Mouse (Mus musculus) intestine, postnatal 0 days (tissue): ENCODE data around the gene Angptl6. TPM values are rescaled to one million over a fixed set of nuclear protein-coding genes. Genes with fewer than 3 reads are reported as not detected.
"Not testable (repeated sequence)": the region's sequence is repeated elsewhere in the genome, so short reads cannot be mapped to it uniquely, and the experiment has no call there.

Experiments
- ATAC-seq: fragments of 200-750 bp; cut with Nextera tagmentation; 2 replicates; pipeline ENCODE4 v1.8.0; 2017; ENCODE audit warnings: mild to moderate bottlenecking, moderate TSS enrichment, moderate library complexity
- H3K27ac ChIP-seq: fragments of 300-500 bp; sonication (generic); 2 replicates; pipeline ENCODE4 v1.5.1; 2014; ENCODE audit warnings: mild to moderate bottlenecking, low read depth, low read length, moderate library complexity
- H3K27me3 ChIP-seq: fragments of 300-500 bp; sonication (generic); replicated peaks from 2 replicates; pipeline ENCODE4 v1.6.1; 2014; ENCODE audit warnings: low read length, mixed read lengths; ENCODE audit not compliant: control insufficient read depth, insufficient read depth
- H3K36me3 ChIP-seq: fragments of 300-500 bp; sonication (generic); 2 replicates; pipeline ENCODE4 v1.6.1; 2014; ENCODE audit warnings: mild to moderate bottlenecking, moderate library complexity; ENCODE audit not compliant: control insufficient read depth, insufficient read depth
- H3K4me1 ChIP-seq: fragments of 300-500 bp; sonication (generic); replicated peaks from 2 replicates; pipeline ENCODE4 v1.6.1; 2014; ENCODE audit warnings: antibody characterized with exemption, low read length, mixed read lengths; ENCODE audit not compliant: control insufficient read depth, insufficient read depth
- H3K4me2 ChIP-seq: fragments of 300-500 bp; sonication (generic); replicated peaks from 2 replicates; pipeline ENCODE4 v1.6.1; 2014; ENCODE audit warnings: low read depth, mild to moderate bottlenecking, moderate library complexity
- H3K4me3 ChIP-seq: fragments of 300-500 bp; sonication (generic); 2 replicates; pipeline ENCODE4 v1.5.1; 2014; ENCODE audit warnings: low read depth, low read length
- H3K9ac ChIP-seq: fragments of 300-500 bp; sonication (generic); 2 replicates; pipeline ENCODE4 v1.6.1; 2014; ENCODE audit warnings: mild to moderate bottlenecking, low read depth, low read length
- H3K9me3 ChIP-seq: fragments of 300-500 bp; sonication (generic); 2 replicates; pipeline ENCODE4 v1.6.1; 2016; ENCODE audit warnings: mixed run types; ENCODE audit not compliant: control insufficient read depth
- CTCF ChIP-seq: sonication (generic); IDR thresholded peaks from 2 replicates; pipeline ENCODE4 v1.5.1; 2016; ENCODE audit warnings: low read depth, mild to moderate bottlenecking, control low read depth, antibody characterized with exemption, moderate library complexity
- WGBS: fragments of 180-500 bp; shearing (Covaris S2); extraction: QIAGEN DNeasy Blood & Tissue Kit; methylation state at CpG from one replicate; pipeline ENCODE4 v1.1.7; 2014; 5-methylcytosine and 5-hydroxymethylcytosine counted together
- microRNA-seq: library from miRNA; unstranded; fragments of <30 nt; microRNA quantifications from one replicate; pipeline ENCODE4, GENCODE M21; 2016
- polyA plus RNA-seq: library from polyadenylated mRNA; unstranded; fragments of >200 nt; fragmentation: Nextera tagmentation; extraction: Ambion mirVana; gene quantifications from 2 replicates; pipeline ENCODE4 v1.2.1, GENCODE M21; 2015

Angptl6 gene
- polyA plus RNA-seq, 1 experiment from 2014 or later, result 9.4 TPM

GRCm38 (mm10) chr9:20837184-20837947 lies 42.2 kb downstream of the Angptl6 start:
- no peak overlapping the region for H3K9ac ChIP-seq
- H3K27me3 ChIP-seq, result no peaks in the 10 kb centered on the region
- H3K36me3 ChIP-seq, result no peaks in the 10 kb centered on the region
- no peaks in the 10 kb centered on the region for H3K4me1 ChIP-seq
- no peak for TF ChIP-seq CTCF
- no peak overlapping the region for H3K27ac ChIP-seq
- no peaks in the 10 kb centered on the region for H3K9me3 ChIP-seq
- WGBS, result 76% methylated on average over 9 of the region's 9 CpGs
- H3K4me3 ChIP-seq, result no peak overlapping the region
- no peak for ATAC-seq
- H3K4me2 ChIP-seq, result no peak overlapping the region

DNA sequence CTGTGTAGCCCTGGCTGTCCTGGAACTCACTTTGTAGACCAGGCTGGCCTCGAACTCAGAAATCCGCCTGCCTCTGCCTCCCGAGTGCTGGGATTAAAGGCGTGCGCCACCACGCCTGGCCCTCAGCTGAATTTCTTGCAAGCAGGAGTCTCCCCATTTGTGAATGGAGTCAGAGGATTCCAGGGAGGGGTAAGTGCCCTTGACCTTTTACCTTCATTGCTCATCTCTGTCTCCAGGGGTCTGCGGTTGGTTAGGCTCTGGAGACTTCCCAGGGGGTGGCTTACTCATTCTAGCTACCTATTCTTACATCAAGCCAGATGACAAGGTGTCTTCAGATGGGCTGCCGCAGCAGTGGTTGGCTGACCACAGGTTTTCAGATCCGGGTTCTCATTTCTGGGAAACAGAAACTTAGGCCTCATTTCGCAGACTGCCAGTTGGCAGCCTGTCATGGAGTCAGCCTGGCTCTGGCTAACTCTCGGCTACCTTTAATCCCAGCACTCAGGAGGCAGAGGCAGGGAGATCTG lies 44.0 kb downstream of the Angptl6 start:
- not testable (repeated sequence) for H3K9ac ChIP-seq, H3K9me3 ChIP-seq, H3K27me3 ChIP-seq, H3K36me3 ChIP-seq, H3K4me3 ChIP-seq, H3K27ac ChIP-seq, ATAC-seq, H3K4me2 ChIP-seq, H3K4me1 ChIP-seq
- 85% methylated on average over 11 of the region's 11 CpGs for WGBS

GRCm38 (mm10) chr9:20834881-20835280 lies 44.6 kb downstream of the Angptl6 start:
- H3K4me2 ChIP-seq, result no peak overlapping the region
- TF ChIP-seq CTCF, result no peak
- H3K9me3 ChIP-seq, result no peaks in the 10 kb centered on the region
- H3K27me3 ChIP-seq, result no peaks in the 10 kb centered on the region; the same call in 1 of the 2 replicates
- H3K4me1 ChIP-seq, result no peaks in the 10 kb centered on the region
- no peak overlapping the region for H3K27ac ChIP-seq
- ATAC-seq, result no peak
- H3K4me3 ChIP-seq, result no peak overlapping the region
- no peak overlapping the region for H3K9ac ChIP-seq
- WGBS, result 73% methylated on average over 1 of the region's 1 CpGs
- H3K36me3 ChIP-seq, result no peaks in the 10 kb centered on the region

- no peaks in the 10 kb centered on the region for H3K36me3 ChIP-seq
- H3K9me3 ChIP-seq, result no peaks in the 10 kb centered on the region
- H3K27me3 ChIP-seq, result no peaks in the 10 kb centered on the region; the same call in 1 of the 2 replicates
- H3K27ac ChIP-seq, result no peak overlapping the region
- no peak overlapping the region for H3K4me3 ChIP-seq
- peak; percentile 54; the same call in 1 of the 2 replicates for ATAC-seq
- WGBS, result 15% methylated on average over 19 of the region's 19 CpGs
- TF ChIP-seq CTCF, result peak; percentile 98
- no peaks in the 10 kb centered on the region for H3K4me1 ChIP-seq
- H3K9ac ChIP-seq, result no peak overlapping the region
- 0 out of 2 replicates have a peak overlapping the region, but pooled peaks have one; percentile 10 for H3K4me2 ChIP-seq
Observed at GRCm38 (mm10) chr9:20830901-20831643, 48.5 kb downstream of the Angptl6 start.

- 87% methylated on average over 1 of the region's 1 CpGs for WGBS
- H3K4me3 ChIP-seq, result no peak overlapping the region
- no peak for ATAC-seq
- no peaks in the 10 kb centered on the region for H3K36me3 ChIP-seq
- H3K9ac ChIP-seq, result no peak overlapping the region
- TF ChIP-seq CTCF, result no peak
- H3K27me3 ChIP-seq, result no peaks in the 10 kb centered on the region; the same call in 1 of the 2 replicates
- no peaks in the 10 kb centered on the region for H3K4me1 ChIP-seq
- no peak overlapping the region for H3K27ac ChIP-seq
- no peak overlapping the region for H3K4me2 ChIP-seq
- no peaks in the 10 kb centered on the region for H3K9me3 ChIP-seq
Observed at GRCm38 (mm10) chr9:20828127-20828526, 51.4 kb downstream of the Angptl6 start.

GRCm38 (mm10) chr9:20825781-20826180 lies 53.7 kb downstream of the Angptl6 start:
- ATAC-seq, result no peak
- TF ChIP-seq CTCF, result no peak
- Histone ChIP-seq H3K9me3 (no peaks in the 10 kb centered on the region), H3K4me1 (no peaks in the 10 kb centered on the region), H3K9ac (no peak overlapping the region), H3K27me3 (no peaks in the 10 kb centered on the region; the same call in 1 of the 2 replicates), H3K27ac (no peak overlapping the region), H3K4me2 (no peak overlapping the region), H3K4me3 (no peak overlapping the region), H3K36me3 (no peaks in the 10 kb centered on the region)
- WGBS, result 48% methylated on average over 5 of the region's 5 CpGs

Small RNAs within 50 kb of the gene (microRNA-seq; reads per million reads assigned to microRNA genes)
- gene Mir7081, result 0.82 reads per million

Other genes starting within 250 kb of the Angptl6 start
- gene Ubl5, start 236.8 kb downstream of the Angptl6 start, polyA plus RNA-seq, result 557 and 578 TPM in 2 replicates
- 7.4 and 7.6 TPM in 2 replicates for gene Fbxl12, start 235.0 kb downstream of the Angptl6 start, polyA plus RNA-seq
- 27.1 and 27.2 TPM in 2 replicates for gene Pin1, start 227.6 kb downstream of the Angptl6 start, polyA plus RNA-seq
- gene Olfm2, start 133.4 kb downstream of the Angptl6 start, polyA plus RNA-seq, result 3.7 and 4.1 TPM in 2 replicates
- gene Col5a3, start 64.7 kb downstream of the Angptl6 start, polyA plus RNA-seq, result 1.2 and 1.9 TPM in 2 replicates
- not detected in 2 replicates for gene Rdh8, start 61.2 kb downstream of the Angptl6 start, polyA plus RNA-seq
- 4.9 and 5.6 TPM in 2 replicates for gene A230050P20Rik, start 11.1 kb downstream of the Angptl6 start, polyA plus RNA-seq
- gene Ppan, start 8.4 kb upstream of the Angptl6 start, polyA plus RNA-seq, result 18.7 and 21.4 TPM in 2 replicates
- 131 and 138 TPM in 2 replicates for gene Eif3g, start 18.9 kb upstream of the Angptl6 start, polyA plus RNA-seq
- gene Dnmt1, start 80.2 kb upstream of the Angptl6 start, polyA plus RNA-seq, result 18.5 and 19.2 TPM in 2 replicates
- gene S1pr2, start 97.1 kb upstream of the Angptl6 start, polyA plus RNA-seq, result 9.5 and 11.4 TPM in 2 replicates
- 107 and 113 TPM in 2 replicates for gene Mrpl4, start 123.0 kb upstream of the Angptl6 start, polyA plus RNA-seq
- gene Icam1, start 136.3 kb upstream of the Angptl6 start, polyA plus RNA-seq, result 10.2 and 11.8 TPM in 2 replicates
- 0.12 and 0.20 TPM in 2 replicates for gene Icam4, start 149.6 kb upstream of the Angptl6 start, polyA plus RNA-seq
- 0.08 and 0.12 TPM in 2 replicates for gene Icam5, start 152.3 kb upstream of the Angptl6 start, polyA plus RNA-seq
- not detected in 2 replicates for gene Zglp1, start 187.4 kb upstream of the Angptl6 start, polyA plus RNA-seq
- gene Gm49373, start 193.4 kb upstream of the Angptl6 start, polyA plus RNA-seq, result 0.09 and 0.13 TPM in 2 replicates
- 42.7 and 46.3 TPM in 2 replicates for gene Fdx1l, start 193.9 kb upstream of the Angptl6 start, polyA plus RNA-seq
- 0.22 and 0.42 TPM in 2 replicates for gene Gm38431, start 212.3 kb upstream of the Angptl6 start, polyA plus RNA-seq
- gene Raver1, start 212.3 kb upstream of the Angptl6 start, polyA plus RNA-seq, result 22.5 and 26.2 TPM in 2 replicates